In genomic region chr3:84136509-84136908, GRCm38 (mm10) we compare ENCODE assay signal across 20 mouse cellular contexts. TPM values are rescaled to one million over a fixed set of nuclear protein-coding genes. Genes with fewer than 3 reads are reported as not detected.
"Had no signal": no experiment of that assay in that cellular context is flagged by ENCODE, and none has a peak within 500 bp of the region (broad histone marks: within the 10 kb centered on the region; RNA-seq: fewer than 3 reads in every experiment).

No protein-coding gene starts in this region.

- H3K4me3 ChIP-seq: limb, embryonic 13.5 days; midbrain, embryonic 15.5 days; neural tube, embryonic 12.5 days had no signal

- ATAC-seq: intestine, embryonic 16.5 days; midbrain, embryonic 15.5 days had no signal

- H3K4me1 ChIP-seq: midbrain, embryonic 15.5 days; neural tube, embryonic 12.5 days had no signal

- H3K27ac ChIP-seq: limb, embryonic 13.5 days; midbrain, embryonic 15.5 days; neural tube, embryonic 12.5 days; stomach, postnatal 0 days had no signal

- H3K36me3 ChIP-seq: limb, embryonic 13.5 days; midbrain, embryonic 15.5 days; neural tube, embryonic 12.5 days had no signal

- DNase-seq: kidney, adult 9 months; kidney, postnatal 10 days; kidney, postnatal 4 days; lung, adult 2 months; lung, postnatal 36 days; thymus, postnatal 14 days had no signal

- H3K9ac ChIP-seq: limb, embryonic 13.5 days; midbrain, embryonic 15.5 days; neural tube, embryonic 12.5 days had no signal

- H3K27me3 ChIP-seq: limb, embryonic 13.5 days; midbrain, embryonic 15.5 days; neural tube, embryonic 12.5 days had no signal

- H3K4me2 ChIP-seq: limb, embryonic 13.5 days; midbrain, embryonic 11.5 days; midbrain, embryonic 15.5 days; neural tube, embryonic 12.5 days had no signal

- H3K9me3 ChIP-seq: limb, embryonic 13.5 days; midbrain, embryonic 15.5 days; neural tube, embryonic 12.5 days had no signal

RNA-seq across cellular contexts. Expression of gene Gm6525, which starts 37.4 kb away (rescaled TPM):
- total RNA-seq: layer of hippocampus, adult 8-10 months; layer of hippocampus, postnatal 14 days; left cerebral cortex, adult 18-20 months; left cerebral cortex, postnatal 25 days; megakaryocyte, adult 5-6 weeks; monocyte, adult 5-6 weeks; neutrophil, adult 5-6 weeks had no signal
- polyA plus RNA-seq: lung, adult 2 months; urinary bladder, adult 2 months had no signal
